Mouse (Mus musculus) midbrain, embryonic 11.5 days (tissue): ENCODE measurements around the gene Hist1h1d. TPM values are rescaled to one million over a fixed set of nuclear protein-coding genes. Genes with fewer than 3 reads are reported as not detected.

Experiments used
- ATAC-seq: fragments of 200-750 bp; cut with Nextera tagmentation; 2 replicates; pipeline ENCODE4 v1.8.0; 2017; ENCODE audit warnings: moderate TSS enrichment, moderate library complexity; ENCODE audit not compliant: low FRiP score
- DNase-seq: peaks from one replicate; pipeline ENCODE4 v3.0.0; 2015; ENCODE audit warnings: low spot score; ENCODE audit errors: missing footprints
- H3K27ac ChIP-seq: fragments of 300-500 bp; sonication (generic); 2 replicates; pipeline ENCODE4 v1.5.1; 2014; ENCODE audit warnings: low read depth, low read length
- H3K27me3 ChIP-seq: fragments of 300-500 bp; sonication (generic); 2 replicates; pipeline ENCODE4 v1.6.1; 2014; ENCODE audit warnings: mild to moderate bottlenecking, low read length, moderate library complexity, mixed read lengths; ENCODE audit not compliant: control insufficient read depth, insufficient read depth
- H3K36me3 ChIP-seq: fragments of 300-500 bp; sonication (generic); 2 replicates; pipeline ENCODE4 v1.6.1; 2014; ENCODE audit warnings: mild to moderate bottlenecking, low read length, moderate library complexity, mixed read lengths; ENCODE audit not compliant: control insufficient read depth, insufficient read depth
- H3K4me1 ChIP-seq: fragments of 300-500 bp; sonication (generic); 2 replicates; pipeline ENCODE4 v1.6.1; 2014; ENCODE audit warnings: low read length; ENCODE audit not compliant: control insufficient read depth, insufficient read depth
- H3K4me2 ChIP-seq: fragments of 300-500 bp; sonication (generic); 2 replicates; pipeline ENCODE4 v1.6.1; 2014; ENCODE audit warnings: mild to moderate bottlenecking, moderate library complexity
- H3K4me3 ChIP-seq: fragments of 300-500 bp; sonication (generic); 2 replicates; pipeline ENCODE4 v1.5.1; 2014; ENCODE audit warnings: low read depth, low read length
- H3K9ac ChIP-seq: fragments of 300-500 bp; sonication (generic); 2 replicates; pipeline ENCODE4 v1.6.1; 2014; ENCODE audit warnings: low read length
- H3K9me3 ChIP-seq: fragments of 300-500 bp; sonication (generic); 2 replicates; pipeline ENCODE4 v1.6.1; 2016; ENCODE audit warnings: low read length; ENCODE audit not compliant: control insufficient read depth
- WGBS: fragments of 180-500 bp; shearing (Covaris S2); extraction: QIAGEN DNeasy Blood & Tissue Kit; methylation state at CpG from one replicate; pipeline ENCODE4 v1.1.7; 2014; 5-methylcytosine and 5-hydroxymethylcytosine counted together
- polyA plus RNA-seq: library from polyadenylated mRNA; unstranded; fragments of >200 nt; fragmentation: Nextera tagmentation; extraction: Ambion mirVana; gene quantifications from 2 replicates; pipeline ENCODE4 v1.2.1, GENCODE M21; 2014

Hist1h1d gene
- polyA plus RNA-seq, 1 experiment from 2014 or later: 0.61 TPM

GRCm38 (mm10) chr13:23524654-23525053 is 28.4 kb upstream of the Hist1h1d start:
- no peaks in the 10 kb centered on the region for H3K9me3 ChIP-seq
- ATAC-seq (peak; percentile 38; the same call in 1 of the 2 replicates), DNase-seq (peak; percentile 95)
- no peak overlapping the region for H3K27ac ChIP-seq
- no peak overlapping the region for H3K9ac ChIP-seq
- no peaks in the 10 kb centered on the region for H3K36me3 ChIP-seq
- H3K4me2 ChIP-seq: no peak overlapping the region
- peaks cover 3% of the 10 kb centered on the region; the same call in 1 of the 2 replicates for H3K4me1 ChIP-seq
- H3K4me3 ChIP-seq: no peak overlapping the region
- no peaks in the 10 kb centered on the region for H3K27me3 ChIP-seq
- WGBS: 4% methylated on average over 5 of the region's 5 CpGs

GRCm38 (mm10) chr13:23525901-23526300 is 27.2 kb upstream of the Hist1h1d start:
- DNase-seq (peak; percentile 94), ATAC-seq (no peak)
- Histone ChIP-seq H3K27ac (no peak overlapping the region), H3K4me3 (peak overlapping the region; percentile 29), H3K9me3 (no peaks in the 10 kb centered on the region), H3K4me1 (peaks cover 3% of the 10 kb centered on the region; the same call in 1 of the 2 replicates), H3K9ac (no peak overlapping the region), H3K36me3 (no peaks in the 10 kb centered on the region), H3K27me3 (no peaks in the 10 kb centered on the region), H3K4me2 (peak overlapping the region; percentile 41)
- 2% methylated on average over 10 of the region's 10 CpGs for WGBS

DNA sequence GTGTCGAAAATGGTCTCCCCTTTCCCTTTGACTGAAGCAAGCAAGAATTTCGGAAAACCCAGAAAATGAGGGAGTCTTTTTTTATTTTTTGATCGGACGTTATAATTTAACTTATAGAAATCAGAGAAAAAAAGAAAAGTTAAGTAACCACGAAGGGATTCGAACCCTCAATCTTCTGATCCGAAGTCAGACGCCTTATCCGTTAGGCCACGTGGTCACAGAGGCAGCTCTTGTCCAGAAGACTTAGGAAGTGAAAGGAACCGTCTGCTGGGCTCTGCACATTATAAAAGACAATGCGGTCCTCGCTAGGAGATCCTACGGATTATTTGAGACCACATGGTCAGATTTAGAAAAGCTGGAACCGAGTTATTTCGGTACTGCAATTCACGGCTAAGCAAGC is 26.8 kb upstream of the Hist1h1d start:
- Histone ChIP-seq H3K36me3 (no peaks in the 10 kb centered on the region), H3K27me3 (no peaks in the 10 kb centered on the region), H3K9me3 (no peaks in the 10 kb centered on the region), H3K27ac (no peak overlapping the region), H3K4me3 (peak overlapping the region; percentile 29), H3K4me2 (peak overlapping the region; percentile 41), H3K4me1 (peaks cover 3% of the 10 kb centered on the region; the same call in 1 of the 2 replicates), H3K9ac (peak overlapping the region; percentile 26; the same call in 1 of the 2 replicates)
- DNase-seq (peak; percentile 100), ATAC-seq (peak; percentile 57)
- under 1% methylated on average over 17 of the region's 17 CpGs for WGBS

GRCm38 (mm10) chr13:23529005-23529404 is 24.1 kb upstream of the Hist1h1d start:
- Histone ChIP-seq H3K4me1 (peaks cover 10% of the 10 kb centered on the region; the same call in 1 of the 2 replicates), H3K9me3 (no peaks in the 10 kb centered on the region), H3K27me3 (no peaks in the 10 kb centered on the region), H3K4me3 (no peak overlapping the region), H3K36me3 (no peaks in the 10 kb centered on the region), H3K9ac (peak overlapping the region; percentile 30), H3K4me2 (peak overlapping the region; percentile 45), H3K27ac (no peak overlapping the region)
- no peak for DNase-seq
- WGBS: 88% methylated on average over 5 of the region's 5 CpGs
- ATAC-seq: no peak

DNA sequence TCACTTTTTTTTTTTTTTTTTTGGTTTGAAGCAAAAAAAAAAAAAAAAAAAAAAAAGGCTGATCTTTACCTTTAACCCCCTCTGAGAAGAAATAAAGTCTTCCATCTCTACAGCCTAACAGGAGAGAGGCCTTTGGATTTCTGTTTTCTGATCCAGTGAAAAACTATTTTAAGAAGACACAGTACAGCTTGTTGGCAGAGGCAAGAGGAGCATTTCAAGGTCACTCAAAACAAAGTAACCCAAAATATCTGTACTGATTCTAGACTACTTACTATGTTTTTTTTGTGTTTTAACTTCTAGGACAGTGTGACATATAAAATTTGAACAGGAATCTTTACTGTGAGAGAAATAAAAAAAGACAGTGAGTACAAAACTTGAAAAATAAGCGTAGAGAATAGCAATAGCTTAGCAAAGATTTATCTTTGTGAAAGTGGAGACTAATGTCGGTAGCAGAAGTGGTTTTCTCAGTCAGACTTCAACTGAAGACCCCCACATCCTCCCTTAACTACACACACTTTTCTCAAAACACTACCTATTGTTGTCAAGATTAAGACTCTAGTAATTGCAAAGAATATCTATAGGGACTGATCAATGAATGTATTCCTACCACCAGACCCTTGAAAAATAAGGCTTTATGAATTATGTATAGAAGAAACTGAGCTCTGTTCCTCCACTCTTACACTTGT is 23.4 kb upstream of the Hist1h1d start:
- WGBS: 33% methylated on average over 2 of the region's 2 CpGs
- no peak for DNase-seq
- H3K36me3 ChIP-seq: no peaks in the 10 kb centered on the region
- H3K27ac ChIP-seq: peak overlapping the region; percentile 98; the same call in 1 of the 2 replicates
- no peak for ATAC-seq
- H3K4me2 ChIP-seq: peak overlapping the region; percentile 45
- peak overlapping the region; percentile 86 for H3K9ac ChIP-seq
- no peaks in the 10 kb centered on the region for H3K27me3 ChIP-seq
- H3K9me3 ChIP-seq: no peaks in the 10 kb centered on the region
- peak overlapping the region; percentile 45 for H3K4me3 ChIP-seq
- H3K4me1 ChIP-seq: peaks cover 10% of the 10 kb centered on the region; the same call in 1 of the 2 replicates

- Histone ChIP-seq H3K36me3 (no peaks in the 10 kb centered on the region), H3K9me3 (no peaks in the 10 kb centered on the region), H3K27me3 (no peaks in the 10 kb centered on the region), H3K4me1 (peaks cover 10% of the 10 kb centered on the region; the same call in 1 of the 2 replicates), H3K27ac (peak overlapping the region; percentile 98), H3K9ac (peak overlapping the region; percentile 86), H3K4me2 (peak overlapping the region; percentile 45), H3K4me3 (peak overlapping the region; percentile 45)
- DNase-seq (peak; percentile 97), ATAC-seq (no peak)
- WGBS: under 1% methylated on average over 20 of the region's 20 CpGs
Measured at GRCm38 (mm10) chr13:23530181-23530900, 22.7 kb upstream of the Hist1h1d start.

DNA sequence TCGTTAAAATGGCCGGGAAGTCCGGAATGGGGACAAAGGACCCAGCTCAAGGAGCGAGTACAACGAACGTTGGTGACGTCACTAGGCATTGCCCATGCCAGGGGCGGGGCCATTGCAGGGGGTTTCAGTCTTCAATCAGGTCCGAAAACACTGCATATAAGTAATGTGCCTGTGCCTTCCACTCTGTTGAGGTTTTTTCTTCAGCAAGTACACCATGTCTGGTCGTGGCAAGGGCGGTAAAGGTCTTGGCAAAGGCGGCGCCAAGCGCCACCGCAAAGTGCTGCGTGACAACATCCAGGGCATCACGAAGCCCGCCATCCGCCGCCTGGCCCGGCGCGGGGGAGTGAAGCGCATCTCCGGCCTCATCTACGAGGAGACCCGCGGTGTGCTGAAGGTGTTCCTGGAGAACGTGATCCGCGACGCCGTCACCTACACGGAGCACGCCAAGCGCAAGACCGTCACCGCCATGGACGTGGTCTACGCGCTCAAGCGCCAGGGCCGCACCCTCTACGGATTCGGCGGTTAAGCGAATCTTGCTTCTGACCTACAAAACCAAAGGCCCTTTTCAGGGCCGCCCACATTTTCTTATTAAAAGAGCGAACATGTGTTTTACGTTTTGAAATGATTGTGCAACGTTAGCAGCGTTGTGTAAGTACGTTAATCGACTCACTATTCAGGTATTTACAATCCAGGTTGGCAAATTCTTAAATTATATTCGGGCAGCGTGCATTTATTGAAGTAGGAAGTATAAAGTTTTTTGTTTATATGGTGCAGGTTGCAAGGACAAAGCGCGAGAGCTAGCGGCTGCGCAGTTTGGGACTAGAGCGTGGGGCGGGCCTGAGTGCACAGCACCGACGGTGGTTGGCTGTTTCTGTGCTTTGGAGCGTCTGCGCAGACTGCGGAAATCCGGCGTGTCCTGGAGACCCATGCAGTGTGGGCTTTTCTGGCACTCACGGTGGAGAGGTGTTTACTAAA is 21.9 kb upstream of the Hist1h1d start, which contains the start of gene Hist1h4h:
TSS of gene Hist1h4h (plus strand) at position 150 of the 975 bp plus-strand sequence.
- WGBS: under 1% methylated on average over 57 of the region's 70 CpGs
- Histone ChIP-seq H3K4me3 (peak within 1 kb of the TSS; percentile 45), H3K9me3 (no peaks in the 10 kb centered on the region), H3K4me2 (peak within 1 kb of the TSS; percentile 45), H3K36me3 (no peaks in the 10 kb centered on the region), H3K27ac (peak within 1 kb of the TSS; percentile 98), H3K4me1 (peaks cover 11% of the 10 kb centered on the region), H3K27me3 (no peaks in the 10 kb centered on the region), H3K9ac (peak within 1 kb of the TSS; percentile 86)
- peak; percentile 75 for ATAC-seq
- peak; percentile 99 for DNase-seq

- Histone ChIP-seq H3K4me1 (peaks cover 19% of the 10 kb centered on the region), H3K27ac (peak overlapping the region; percentile 98), H3K4me3 (peak overlapping the region; percentile 45), H3K27me3 (no peaks in the 10 kb centered on the region), H3K9ac (peak overlapping the region; percentile 86), H3K4me2 (peak overlapping the region; percentile 45), H3K9me3 (no peaks in the 10 kb centered on the region), H3K36me3 (no peaks in the 10 kb centered on the region)
- DNase-seq: peak; percentile 91
- no peak for ATAC-seq
- WGBS: 23% methylated on average over 9 of the region's 9 CpGs
Measured at GRCm38 (mm10) chr13:23532262-23533075, 20.6 kb upstream of the Hist1h1d start.
